Mouse (Mus musculus): ENCODE results near the gene Stim1. TPM values are rescaled to one million over a fixed set of nuclear protein-coding genes. Genes with fewer than 3 reads are reported as not detected.

The Stim1 gene
- total RNA-seq, 2 experiments from 2014 or later, result 156 to 196 TPM

GRCm38 (mm10) chr7:102272422-102272948 is 4.9 kb downstream of the Stim1 start:
- H3K27ac ChIP-seq, result peak overlapping the region; percentile 99
- intact Hi-C loops (cut with DNase I), result loop anchor here (10.0 kb wide), 1 partner anchor 52 kb away; no protein-coding TSS in a partner anchor
- no peak for TF ChIP-seq CTCF (IDR thresholded peaks at IDR 0.05)

GRCm38 (mm10) chr7:102281403-102281802 is 13.8 kb downstream of the Stim1 start:
- no peak for TF ChIP-seq CTCF (IDR thresholded peaks at IDR 0.05)
- intact Hi-C loops (cut with DNase I), result no loop called here
- no peak for DNase-seq
- Histone ChIP-seq H3K4me3 (no peak overlapping the region), H3K27ac (no peak overlapping the region)

More at GRCm38 (mm10) chr7:102272422-102272948, 4.9 kb downstream of the Stim1 start:
- peak; percentile 89 for DNase-seq
- peak overlapping the region; percentile 95 for H3K4me3 ChIP-seq

- H3K4me3 ChIP-seq, result no peak overlapping the region
- no peak for DNase-seq
- no peak for TF ChIP-seq CTCF (IDR thresholded peaks at IDR 0.05)
- 0 out of 2 replicates have a peak overlapping the region, but pooled peaks have one; percentile 12 for H3K27ac ChIP-seq
- intact Hi-C loops (cut with DNase I), result no loop called here
Observed at GRCm38 (mm10) chr7:102282261-102282660, 14.7 kb downstream of the Stim1 start.

GRCm38 (mm10) chr7:102289466-102289865 is 21.9 kb downstream of the Stim1 start:
- no peak overlapping the region for H3K27ac ChIP-seq
- no peak overlapping the region for H3K4me3 ChIP-seq
- TF ChIP-seq CTCF (IDR thresholded peaks at IDR 0.05), result no peak
- intact Hi-C loops (cut with DNase I), result no loop called here
- DNase-seq, result no peak

GRCm38 (mm10) chr7:102292228-102292627 is 24.6 kb downstream of the Stim1 start:
- no peak for TF ChIP-seq CTCF (IDR thresholded peaks at IDR 0.05)
- H3K4me3 ChIP-seq, result no peak overlapping the region
- intact Hi-C loops (cut with DNase I), result no loop called here
- DNase-seq, result no peak
- no peak overlapping the region for H3K27ac ChIP-seq

- TF ChIP-seq CTCF (IDR thresholded peaks at IDR 0.05), result no peak
- intact Hi-C loops (cut with DNase I), result no loop called here
Observed at GRCm38 (mm10) chr7:102293234-102293633, 25.6 kb downstream of the Stim1 start.

GRCm38 (mm10) chr7:102300761-102301160 is 33.2 kb downstream of the Stim1 start:
- intact Hi-C loops (cut with DNase I), result no loop called here
- H3K27ac ChIP-seq, result no peak overlapping the region
- no peak for DNase-seq
- TF ChIP-seq CTCF (IDR thresholded peaks at IDR 0.05), result no peak
- no peak overlapping the region for H3K4me3 ChIP-seq

More at GRCm38 (mm10) chr7:102293234-102293633, 25.6 kb downstream of the Stim1 start:
- DNase-seq, result no peak
- no peak overlapping the region for H3K4me3 ChIP-seq
- no peak overlapping the region for H3K27ac ChIP-seq

GRCm38 (mm10) chr7:102302471-102302870 is 34.9 kb downstream of the Stim1 start:
- intact Hi-C loops (cut with DNase I), result no loop called here
- DNase-seq, result no peak
- Histone ChIP-seq H3K4me3 (no peak overlapping the region), H3K27ac (peak overlapping the region; percentile 46)
- no peak for TF ChIP-seq CTCF (IDR thresholded peaks at IDR 0.05)

GRCm38 (mm10) chr7:102305596-102305995 is 38.0 kb downstream of the Stim1 start:
- intact Hi-C loops (cut with DNase I), result loop anchor here (5.0 kb wide), 1 partner anchor 62 kb away; no protein-coding TSS in a partner anchor
- peak; percentile 31 for DNase-seq
- no peak for TF ChIP-seq CTCF (IDR thresholded peaks at IDR 0.05)

GRCm38 (mm10) chr7:102310266-102310665 is 42.7 kb downstream of the Stim1 start:
- H3K27ac ChIP-seq, result peak overlapping the region; percentile 31; the same call in 1 of the 2 replicates
- no peak for DNase-seq
- intact Hi-C loops (cut with DNase I), result no loop called here
- TF ChIP-seq CTCF (IDR thresholded peaks at IDR 0.05), result no peak
- H3K4me3 ChIP-seq, result no peak overlapping the region

More at GRCm38 (mm10) chr7:102305596-102305995, 38.0 kb downstream of the Stim1 start:
- Histone ChIP-seq H3K4me3 (no peak overlapping the region), H3K27ac (no peak overlapping the region)

- Histone ChIP-seq H3K27ac (peak overlapping the region; percentile 31), H3K4me3 (no peak overlapping the region)
- intact Hi-C loops (cut with DNase I), result no loop called here
- DNase-seq, result no peak
- TF ChIP-seq CTCF (IDR thresholded peaks at IDR 0.05), result no peak
Observed at GRCm38 (mm10) chr7:102310821-102311220, 43.2 kb downstream of the Stim1 start.

- no peak overlapping the region for H3K4me3 ChIP-seq
- H3K27ac ChIP-seq, result peak overlapping the region; percentile 16; the same call in 1 of the 2 replicates
- no peak for TF ChIP-seq CTCF (IDR thresholded peaks at IDR 0.05)
- intact Hi-C loops (cut with DNase I), result no loop called here
- DNase-seq, result no peak
Observed at GRCm38 (mm10) chr7:102312840-102313534, 45.4 kb downstream of the Stim1 start.

GRCm38 (mm10) chr7:102313535-102313863 is 45.9 kb downstream of the Stim1 start:
- Histone ChIP-seq H3K4me3 (no peak overlapping the region), H3K27ac (no peak overlapping the region)
- DNase-seq, result no peak
- TF ChIP-seq CTCF (IDR thresholded peaks at IDR 0.05), result no peak
- intact Hi-C loops (cut with DNase I), result no loop called here

All from gastrocnemius, adult 2 months (tissue).